Mouse (Mus musculus) midbrain, embryonic 16.5 days (tissue): Measurements from ENCODE around the gene Fam243. TPM values are rescaled to one million over a fixed set of nuclear protein-coding genes. Genes with fewer than 3 reads are reported as not detected.

ENCODE experiments used
- polyA plus RNA-seq: library from polyadenylated mRNA; unstranded; fragments of >200 nt; fragmentation: Nextera tagmentation; extraction: Ambion mirVana; gene quantifications from 2 replicates; pipeline ENCODE4 v1.2.1, GENCODE M21; 2015

Gene Fam243
- polyA plus RNA-seq, 1 experiment from 2014 or later = not detected

Other genes with a start within 250 kb of the Fam243 start
- 8.1 and 8.5 TPM in 2 replicates for gene Kcne2, start 29.1 kb downstream of the Fam243 start, polyA plus RNA-seq
- 56.0 and 62.3 TPM in 2 replicates for gene Smim11, start 20.2 kb downstream of the Fam243 start, polyA plus RNA-seq
- not detected in 2 replicates for gene Kcne1, start 38.0 kb upstream of the Fam243 start, polyA plus RNA-seq
- 76.3 and 80.8 TPM in 2 replicates for gene Rcan1, start 149.4 kb upstream of the Fam243 start, polyA plus RNA-seq
- gene Clic6, start 164.3 kb upstream of the Fam243 start, polyA plus RNA-seq = 2.7 and 3.2 TPM in 2 replicates